Mouse (Mus musculus) G1E (cell line): ENCODE measurements around the gene Il20rb.

Source experiments
- CTCF ChIP-seq: IDR thresholded peaks from 2 replicates; pipeline ENCODE4 v1.5.1; 2012; ENCODE audit warnings: low read depth, low read length, inconsistent platforms, mixed read lengths
- GATA1 ChIP-seq: IDR thresholded peaks from 2 replicates; pipeline ENCODE4 v1.6.1; 2012; ENCODE audit warnings: borderline replicate concordance, low read length, inconsistent platforms, mixed read lengths
- GATA2 ChIP-seq: IDR thresholded peaks from 2 replicates; pipeline ENCODE4 v1.6.1; 2012; ENCODE audit warnings: low read depth, low read length, inconsistent platforms, borderline replicate concordance
- POLR2AphosphoS5 ChIP-seq: IDR thresholded peaks from 2 replicates; pipeline ENCODE4 v1.6.1; 2012; ENCODE audit warnings: low read depth, low read length, inconsistent platforms; ENCODE audit not compliant: insufficient replicate concordance
- TAL1 ChIP-seq: conservative IDR thresholded peaks from 2 replicates; pipeline ENCODE4 v1.6.1; 2012; ENCODE audit warnings: low read depth, low read length, inconsistent platforms, mixed read lengths

DNA sequence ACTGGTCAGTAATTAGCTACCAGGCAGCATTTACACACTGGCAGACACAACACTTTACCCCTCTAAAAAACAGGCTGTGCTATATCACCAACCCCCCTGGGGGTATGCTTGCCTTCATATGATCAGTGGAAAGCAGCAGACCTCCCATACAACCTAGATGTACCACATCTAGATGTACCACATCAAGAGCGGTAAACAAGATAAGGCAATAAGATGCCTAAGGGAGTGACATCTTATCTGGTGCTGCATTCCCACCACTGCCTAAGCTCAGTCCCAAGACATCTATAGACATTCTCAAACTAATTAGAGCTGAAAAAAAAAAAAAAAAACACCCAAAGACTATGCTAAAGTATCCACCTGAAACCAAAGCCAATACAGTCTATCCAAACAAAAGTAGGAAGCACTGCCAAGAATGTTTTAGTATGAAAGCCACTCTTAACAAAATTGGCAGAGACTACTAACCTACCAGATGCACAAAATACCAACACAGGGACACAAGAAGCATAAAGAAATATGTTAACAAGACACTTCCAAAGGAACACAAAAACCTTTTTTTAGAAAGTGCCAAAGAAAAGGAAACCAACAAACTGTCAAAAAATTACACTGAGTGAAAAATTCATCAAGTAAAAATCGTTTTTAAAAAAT is 49.2 kb upstream of the Il20rb start:
- TF ChIP-seq CTCF (no peak), GATA1 (no peak), GATA2 (no peak), TAL1 (0 out of 2 replicates have a peak, but pooled peaks have one; percentile 20), POLR2AphosphoS5 (no peak)
